Mouse (Mus musculus) CD4-positive naive resting alpha-beta T cell, adult 76 days (primary cell): Measurements from ENCODE around the gene Pus1. TPM values are rescaled to one million over a fixed set of nuclear protein-coding genes. Genes with fewer than 3 reads are reported as not detected.

Experiments
- total RNA-seq: library from RNA; stranded (reverse); gene quantifications from one replicate; pipeline ENCODE4 v1.2.4, GENCODE M21; 2023

Gene Pus1
- 33.0 TPM for total RNA-seq

GRCm38 (mm10) chr5:110779998-110780760 is at the start of gene Pus1:
Pus1 (minus strand) TSS chr5:110780659.

GRCm38 (mm10) chr5:110809667-110810325 is 29.3 kb upstream of the Pus1 start, which contains the start of gene Ulk1:
Ulk1 (minus strand) TSS chr5:110810097.

GRCm38 (mm10) chr5:110770448-110771158 is 9.9 kb downstream of the Pus1 start, which contains the start of gene Ep400:
Ep400 (minus strand) TSS chr5:110770717.

Other genes starting within 250 kb of the Pus1 start
- gene Galnt9, start 236.3 kb downstream of the Pus1 start, total RNA-seq: 9.3 TPM
- gene Noc4l, start 127.2 kb downstream of the Pus1 start, total RNA-seq: 48.7 TPM
- 59.8 TPM for gene Ddx51, start 127.2 kb downstream of the Pus1 start, total RNA-seq
- gene Ep400, start 9.9 kb downstream of the Pus1 start, total RNA-seq: 253 TPM
- gene Ulk1, start 29.4 kb upstream of the Pus1 start, total RNA-seq: 141 TPM
- 25.3 TPM for gene Hscb, start 59.1 kb upstream of the Pus1 start, total RNA-seq
- gene Chek2, start 59.3 kb upstream of the Pus1 start, total RNA-seq: 2.2 TPM
- gene Ttc28, start 99.1 kb upstream of the Pus1 start, total RNA-seq: 44.1 TPM